Mouse (Mus musculus): ENCODE data around the gene Xlr3c. TPM values are rescaled to one million over a fixed set of nuclear protein-coding genes. Genes with fewer than 3 reads are reported as not detected.
A peak's percentile ranks its signal among the peaks of the same experiment; 100 is the strongest.
"Not testable (repeated sequence)": the region's sequence is repeated elsewhere in the genome, so short reads cannot be mapped to it uniquely, and the experiment has no call there.

Xlr3c gene
- polyA plus RNA-seq, 1 experiment = not detected

GRCm38 (mm10) chrX:73227914-73228605, 37.1 kb downstream of the Xlr3c start, which contains the start of gene F8a:
Gene F8a, plus strand, starts transcription at chrX:73228291.
- Histone ChIP-seq H3K27ac (ENCODE audit: insufficient read depth, low read depth, low read length) (peak within 1 kb of the TSS; percentile 90), H3K36me3 (ENCODE audit: control insufficient read depth, insufficient read depth, low read length) (no peaks in the 10 kb centered on the region), H3K4me3 (ENCODE audit: low read depth, low read length) (peak within 1 kb of the TSS; percentile 83), H3K27me3 (ENCODE audit: control insufficient read depth, insufficient read depth, low read length) (no peaks in the 10 kb centered on the region), H3K4me1 (ENCODE audit: control insufficient read depth, insufficient read depth, insufficient read length, low read length) (peaks cover 2% of the 10 kb centered on the region; the same call in 1 of the 2 replicates)
- WGBS = 11% methylated on average over 39 of the region's 39 CpGs
- TF ChIP-seq CTCF (IDR thresholded peaks at IDR 0.05; ENCODE audit: extremely low read depth, insufficient read length, insufficient replicate concordance, low read depth, low read length) (no peak), POLR2A (IDR thresholded peaks at IDR 0.05; ENCODE audit: low read depth, low read length) (peak; percentile 78; the same call in 1 of the 2 replicates)

GRCm38 (mm10) chrX:73225365-73225764, 39.8 kb downstream of the Xlr3c start:
- H3K4me3 ChIP-seq (ENCODE audit: low read depth, low read length) = no peak overlapping the region
- WGBS = 54% methylated on average over 1 of the region's 1 CpGs
- no peak for TF ChIP-seq CTCF (IDR thresholded peaks at IDR 0.05; ENCODE audit: extremely low read depth, insufficient read length, insufficient replicate concordance, low read depth, low read length)
- no peak for TF ChIP-seq POLR2A (IDR thresholded peaks at IDR 0.05; ENCODE audit: low read depth, low read length)
- no peaks in the 10 kb centered on the region for H3K36me3 ChIP-seq (ENCODE audit: control insufficient read depth, insufficient read depth, low read length)
- no peak overlapping the region for H3K27ac ChIP-seq (ENCODE audit: insufficient read depth, low read depth, low read length)
- peaks cover 2% of the 10 kb centered on the region; the same call in 1 of the 2 replicates for H3K4me1 ChIP-seq (ENCODE audit: control insufficient read depth, insufficient read depth, insufficient read length, low read length)
- H3K27me3 ChIP-seq (ENCODE audit: control insufficient read depth, insufficient read depth, low read length) = no peaks in the 10 kb centered on the region

- not testable (repeated sequence) for H3K27ac ChIP-seq (ENCODE audit: insufficient read depth, low read depth, low read length); H3K36me3 ChIP-seq (ENCODE audit: control insufficient read depth, insufficient read depth, low read length); H3K4me1 ChIP-seq (ENCODE audit: control insufficient read depth, insufficient read depth, insufficient read length, low read length); H3K4me3 ChIP-seq (ENCODE audit: low read depth, low read length); H3K27me3 ChIP-seq (ENCODE audit: control insufficient read depth, insufficient read depth, low read length)
- 83% methylated on average over 18 of the region's 19 CpGs for WGBS
These were observed 51.2 kb downstream of the Xlr3c start, which contains the start of gene Xlr4b for GRCm38 (mm10) chrX:73213819-73214564. Gene Xlr4b, plus strand, starts transcription at chrX:73214333.

Other genes starting within 250 kb of the Xlr3c start
- not detected in 2 replicates for gene Pnma5, start 228.3 kb downstream of the Xlr3c start, polyA plus RNA-seq (2012; rRNA removed)
- gene Pnma3, start 200.6 kb downstream of the Xlr3c start, polyA plus RNA-seq (2012; rRNA removed) = not detected in 2 replicates
- gene Xlr4a, start 182.9 kb downstream of the Xlr3c start, polyA plus RNA-seq (2012; rRNA removed) = not detected in 2 replicates
- 0.38 TPM in 1 of 2 replicates, not detected in the other for gene Xlr3a, start 168.3 kb downstream of the Xlr3c start, polyA plus RNA-seq (2012; rRNA removed)
- gene Gm14685, start 148.3 kb downstream of the Xlr3c start, polyA plus RNA-seq (2012; rRNA removed) = 0.06 TPM in 1 of 2 replicates, not detected in the other
- gene Xlr5b, start 116.6 kb downstream of the Xlr3c start, polyA plus RNA-seq (2012; rRNA removed) = not detected in 2 replicates
- gene DXBay18, start 115.9 kb downstream of the Xlr3c start, polyA plus RNA-seq (2012; rRNA removed) = not detected in 2 replicates
- not detected in 2 replicates for gene Spin2d, start 88.4 kb downstream of the Xlr3c start, polyA plus RNA-seq (2012; rRNA removed)
- 0.08 and 0.23 TPM in 2 replicates for gene Xlr3b, start 73.2 kb downstream of the Xlr3c start, polyA plus RNA-seq (2012; rRNA removed)
- not detected in 2 replicates for gene Xlr4b, start 51.1 kb downstream of the Xlr3c start, polyA plus RNA-seq (2012; rRNA removed)
- 20.7 and 29.4 TPM in 2 replicates for gene F8a, start 37.1 kb downstream of the Xlr3c start, polyA plus RNA-seq (2012; rRNA removed)
- gene Xlr4c, start 22.3 kb downstream of the Xlr3c start, polyA plus RNA-seq (2012; rRNA removed) = not detected in 2 replicates
- gene Xlr5a, start 27.6 kb upstream of the Xlr3c start, polyA plus RNA-seq (2012; rRNA removed) = not detected in 2 replicates
- gene Xlr5c, start 27.6 kb upstream of the Xlr3c start, polyA plus RNA-seq (2012; rRNA removed) = not detected in 2 replicates
- gene Gm45015, start 71.5 kb upstream of the Xlr3c start, polyA plus RNA-seq (2012; rRNA removed) = not detected in 2 replicates
- gene Zfp275, start 77.2 kb upstream of the Xlr3c start, polyA plus RNA-seq (2012; rRNA removed) = 2.1 and 2.2 TPM in 2 replicates
- not detected in 2 replicates for gene Gm18336, start 133.3 kb upstream of the Xlr3c start, polyA plus RNA-seq (2012; rRNA removed)
- gene Zfp92, start 145.7 kb upstream of the Xlr3c start, polyA plus RNA-seq (2012; rRNA removed) = 0.79 and 1.1 TPM in 2 replicates
- 2.4 and 5.4 TPM in 2 replicates for gene Trex2, start 170.0 kb upstream of the Xlr3c start, polyA plus RNA-seq (2012; rRNA removed)
- 5.1 and 9.3 TPM in 2 replicates for gene Haus7, start 193.7 kb upstream of the Xlr3c start, polyA plus RNA-seq (2012; rRNA removed)
- gene Bgn, start 218.2 kb upstream of the Xlr3c start, polyA plus RNA-seq (2012; rRNA removed) = 121 and 168 TPM in 2 replicates
- 0.06 and 0.20 TPM in 2 replicates for gene Atp2b3, start 237.7 kb upstream of the Xlr3c start, polyA plus RNA-seq (2012; rRNA removed)